Mouse (Mus musculus) adrenal gland, adult 8-10 months (tissue): ENCODE data around the gene Pradc1. TPM values are rescaled to one million over a fixed set of nuclear protein-coding genes. Genes with fewer than 3 reads are reported as not detected.

Experiments used
- total RNA-seq, 4 experiments: library from RNA; stranded (reverse); gene quantifications; 2 replicates each; pipeline ENCODE4 v1.2.4; 2022

Gene Pradc1
- total RNA-seq, 4 experiments from 2014 or later, result 11.5 to 16.4 (median 13.9) TPM

Other genes starting within 250 kb of the Pradc1 start
- 10 to 100 TPM; 16.2 to 27.2 (median 21.0) TPM for gene Sfxn5, start 118.5 kb downstream of the Pradc1 start, total RNA-seq
- 10 to 100 TPM; 41.7 to 59.0 (median 53.0) TPM for gene Rab11fip5, start 77.3 kb downstream of the Pradc1 start, total RNA-seq
- gene Noto, start 28.1 kb downstream of the Pradc1 start, total RNA-seq, result not detected
- gene Smyd5, start 20.0 kb downstream of the Pradc1 start, total RNA-seq, result 10 to 100 TPM; 37.9 to 44.3 (median 43.5) TPM
- gene Cct7, start 456 bp downstream of the Pradc1 start, total RNA-seq, result 100 to 1,000 TPM; 236 to 295 (median 271) TPM
- 1 to 10 TPM in 3 of 4 experiments, under 1 TPM in 1; 0.70 to 1.8 (median 1.5) TPM for gene Fbxo41, start 51.0 kb upstream of the Pradc1 start, total RNA-seq
- gene Egr4, start 61.6 kb upstream of the Pradc1 start, total RNA-seq, result not detected
- gene Alms1, start 135.6 kb upstream of the Pradc1 start, total RNA-seq, result 10 to 100 TPM in 3 of 4 experiments, 1 to 10 TPM in 1; 9.1 to 23.4 (median 15.1) TPM